In genomic region chr6:35002261-35002669, GRCm38 (mm10) we compare ENCODE assay signal across 9 mouse cellular contexts. TPM values are rescaled to one million over a fixed set of nuclear protein-coding genes. Genes with fewer than 3 reads are reported as not detected.
DNase-seq lines count a peak whose midpoint lies in the region; ATAC-seq and TF ChIP-seq lines count a peak whose summit lies in the region.
"Had no signal": no experiment of that assay in that cellular context is flagged by ENCODE, and none has a peak within 500 bp of the region (broad histone marks: within the 10 kb centered on the region; RNA-seq: fewer than 3 reads in every experiment).

No protein-coding gene starts in this region.

- no peak overlapping the region for H3K27ac ChIP-seq in lung, embryonic 14.5 days (ENCODE audit: low read depth)
- peak overlapping the region; percentile 35; the same call in 1 of the 2 replicates for H3K27ac ChIP-seq in forebrain, postnatal 0 days (ENCODE audit: low read depth, low read length)
- H3K27ac ChIP-seq: liver, embryonic 13.5 days had no signal

- TF ChIP-seq CTCF in lung, embryonic 14.5 days (IDR thresholded peaks at IDR 0.05; ENCODE audit: low read depth), result no peak
- TF ChIP-seq CTCF in lung, adult 2 months (IDR thresholded peaks at IDR 0.05; ENCODE audit: insufficient read depth, low read length), result no peak
- no peak for TF ChIP-seq CTCF in forebrain, postnatal 0 days (IDR thresholded peaks at IDR 0.05; ENCODE audit: low read depth)

- no peaks in the 10 kb centered on the region for H3K27me3 ChIP-seq in lung, embryonic 14.5 days (ENCODE audit: insufficient read depth, low read length)
- no peaks in the 10 kb centered on the region for H3K27me3 ChIP-seq in forebrain, postnatal 0 days (ENCODE audit: insufficient read depth, low read length)
- H3K27me3 ChIP-seq: liver, embryonic 13.5 days had no signal

- no peak overlapping the region for H3K4me3 ChIP-seq in lung, embryonic 14.5 days (ENCODE audit: low read depth, low read length)
- no peak overlapping the region for H3K4me3 ChIP-seq in lung, adult 2 months (replicated peaks; ENCODE audit: extremely low read depth, low read depth, low read length)
- peak overlapping the region; percentile 17; the same call in 1 of the 2 replicates for H3K4me3 ChIP-seq in forebrain, postnatal 0 days (ENCODE audit: low read depth, low read length)
- H3K4me3 ChIP-seq: liver, embryonic 13.5 days had no signal

- no peak for TF ChIP-seq POLR2A in lung, adult 2 months (IDR thresholded peaks at IDR 0.05; ENCODE audit: borderline replicate concordance, extremely low read depth, low read depth, low read length)

- no peak overlapping the region for H3K9ac ChIP-seq in lung, embryonic 14.5 days
- no peak overlapping the region for H3K9ac ChIP-seq in forebrain, postnatal 0 days
- H3K9ac ChIP-seq: liver, embryonic 13.5 days had no signal

- H3K9me3 ChIP-seq in lung, embryonic 14.5 days (ENCODE audit: low read depth, low read length), result no peaks in the 10 kb centered on the region
- no peaks in the 10 kb centered on the region for H3K9me3 ChIP-seq in forebrain, postnatal 0 days (ENCODE audit: low read length)
- H3K9me3 ChIP-seq: liver, embryonic 13.5 days had no signal

- no peaks in the 10 kb centered on the region for H3K4me1 ChIP-seq in lung, embryonic 14.5 days (ENCODE audit: insufficient read depth)
- no peaks in the 10 kb centered on the region for H3K4me1 ChIP-seq in lung, adult 2 months (ENCODE audit: control insufficient read depth, insufficient read depth, low read length)
- no peaks in the 10 kb centered on the region for H3K4me1 ChIP-seq in forebrain, postnatal 0 days (ENCODE audit: insufficient read depth)
- H3K4me1 ChIP-seq: liver, embryonic 13.5 days had no signal

- no peaks in the 10 kb centered on the region for H3K36me3 ChIP-seq in lung, embryonic 14.5 days (ENCODE audit: insufficient read depth)
- no peaks in the 10 kb centered on the region for H3K36me3 ChIP-seq in forebrain, postnatal 0 days (ENCODE audit: insufficient read depth)
- H3K36me3 ChIP-seq: liver, embryonic 13.5 days had no signal

- 55% methylated on average over 18 of the region's 18 CpGs for WGBS in lung, embryonic 14.5 days
- WGBS in lung, adult 2 months, result 72% methylated on average over 18 of the region's 18 CpGs
- 28% methylated on average over 18 of the region's 18 CpGs for WGBS in forebrain, postnatal 0 days

- H3K4me2 ChIP-seq in lung, embryonic 14.5 days, result peak overlapping the region; percentile 10; the same call in 1 of the 2 replicates
- peak overlapping the region; percentile 47 for H3K4me2 ChIP-seq in forebrain, postnatal 0 days (ENCODE audit: low read depth)
- H3K4me2 ChIP-seq: liver, embryonic 13.5 days had no signal

- DNase-seq in lung, embryonic 14.5 days, result peak; percentile 79
- no peak for DNase-seq in lung, adult 2 months
- peak; percentile 86 for DNase-seq in forebrain, postnatal 0 days
- DNase-seq in layer of hippocampus, adult 9-11 months, result peak; percentile 87
- DNase-seq in right cerebral cortex, postnatal 36 days (ENCODE audit: low spot score in 2 of 2), result peak; percentile 58 to 60
- DNase-seq in natural killer cell, adult 2 months (ENCODE audit: low spot score in 2 of 2), result no peak
- DNase-seq in ovary, adult 18-20 months (ENCODE audit: low spot score), result no peak
- DNase-seq: liver, embryonic 13.5 days had no signal

- no peak for ATAC-seq in lung, embryonic 14.5 days (ENCODE audit: insufficient read depth)
- peak; percentile 72 for ATAC-seq in forebrain, postnatal 0 days
- no peak for ATAC-seq in megakaryocyte-erythroid progenitor cell, adult 5-6 weeks (replicated peaks; ENCODE audit: low FRiP score, low TSS enrichment, poor library complexity, severe bottlenecking)

RNA-seq across cellular contexts. Expression of gene Slc23a4, which starts 14.1 kb away (rescaled TPM):
- polyA plus RNA-seq in lung, embryonic 14.5 days (2014; fragmentation: Nextera tagmentation; extraction: Ambion mirVana), result 0.20 and 0.62 TPM in 2 replicates
- polyA plus RNA-seq in lung, adult 2 months (2012; rRNA removed), result 1.2 and 1.4 TPM in 2 replicates
- total RNA-seq in forebrain, postnatal 0 days (2014; rRNA removed), result 1.1 and 1.9 TPM in 2 replicates
- 0.48 and 0.52 TPM in 2 replicates for polyA plus RNA-seq in forebrain, postnatal 0 days (2015; fragmentation: Nextera tagmentation; extraction: Ambion mirVana)
- total RNA-seq in megakaryocyte-erythroid progenitor cell, adult 5-6 weeks (2014; fragmentation: Nextera tagmentation), result 0.77 TPM in 1 of 2 replicates, not detected in the other
- 0.27 and 1.3 TPM in 2 replicates for total RNA-seq in megakaryocyte-erythroid progenitor cell, adult 5-6 weeks (2017)

Comparison
In these comparisons a context has a peak if more than half of its experiments do, and no peak if none do; other contexts are left out.
1. DNase-seq: peak in lung, embryonic 14.5 days (single experiment), forebrain, postnatal 0 days (single experiment), layer of hippocampus, adult 9-11 months (single experiment) and right cerebral cortex, postnatal 36 days (2 of 2); none in lung, adult 2 months (single experiment), natural killer cell, adult 2 months (0 of 2) and ovary, adult 18-20 months (single experiment).